Mouse (Mus musculus) bone marrow, adult 2 months (tissue): ENCODE data around the gene Ly6g6d.

Experiments used
- CTCF ChIP-seq: fragments of 200-500 bp; IDR thresholded peaks from 2 replicates; pipeline ENCODE4 v1.5.1; 2011; ENCODE audit warnings: low read length, control low read depth; ENCODE audit not compliant: control insufficient read depth, insufficient read depth
- POLR2A ChIP-seq: fragments of 200-500 bp; IDR thresholded peaks from 2 replicates; pipeline ENCODE4 v1.6.1; 2011; ENCODE audit warnings: low read depth, mild to moderate bottlenecking, control low read depth, low read length, borderline replicate concordance; ENCODE audit not compliant: control insufficient read depth

DNA sequence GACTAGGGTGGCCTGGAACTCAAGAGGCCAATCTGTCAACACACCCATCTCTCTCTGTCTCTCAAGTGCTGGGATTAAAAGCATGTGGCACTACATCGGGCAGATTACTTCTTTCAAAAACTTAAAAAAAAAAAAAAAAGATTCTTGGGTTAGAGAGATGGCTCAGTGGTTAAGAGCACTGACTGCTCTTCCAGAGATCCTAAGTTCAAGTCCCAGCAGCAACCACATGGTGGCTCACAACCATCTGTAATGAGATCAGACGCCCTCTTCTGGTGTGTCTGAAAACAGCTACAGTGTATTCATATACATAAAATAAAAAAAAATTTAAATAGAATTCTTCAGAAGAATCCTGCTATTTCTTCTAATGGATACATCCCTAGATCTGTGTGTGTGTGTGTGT is 10.3 kb upstream of the Ly6g6d start:
- no peak for TF ChIP-seq CTCF
- TF ChIP-seq POLR2A = no peak
